Mouse (Mus musculus): Measurements from ENCODE around the gene Sbk3.

DNA sequence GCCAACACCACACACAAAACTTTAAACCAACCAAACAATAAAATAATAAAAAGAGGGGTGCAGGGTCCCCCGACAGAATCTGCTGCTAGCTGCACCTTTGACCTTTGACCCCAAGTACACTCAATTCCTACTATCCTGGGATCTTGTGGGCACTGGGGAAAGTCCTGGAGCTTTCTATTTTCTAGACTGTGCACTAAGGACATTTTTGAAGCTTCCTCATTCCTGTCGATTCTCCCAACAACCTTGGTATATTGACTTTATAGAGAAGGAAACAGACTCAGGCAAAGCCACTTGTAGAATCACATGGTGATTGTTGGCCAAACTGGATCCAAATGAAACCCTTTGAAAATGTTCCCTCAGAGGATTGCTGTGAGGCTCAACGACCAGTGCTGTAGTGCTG, 45.1 kb upstream of the Sbk3 start:
- TF ChIP-seq CTCF (IDR thresholded peaks at IDR 0.05; ENCODE audit: low read depth) (no peak), EP300 (IDR thresholded peaks at IDR 0.05; ENCODE audit: low read depth) (no peak)

Data from liver, embryonic 14.5 days (tissue).